Mouse (Mus musculus): ENCODE data around the gene Gal3st4.

The Gal3st4 gene

GRCm38 (mm10) chr5:138272409-138272923 is at the start of gene Gal3st4:
Gal3st4 (minus strand) TSS chr5:138272840.
- DNase-seq (ENCODE audit: extremely low spot score, low read depth, low spot score), result no peak

GRCm38 (mm10) chr5:138312795-138313194 is 40.2 kb upstream of the Gal3st4 start:
- DNase-seq (ENCODE audit: extremely low spot score, low read depth, low spot score), result no peak

- no peak for DNase-seq (ENCODE audit: extremely low spot score, low read depth, low spot score)
These were observed 27.0 kb upstream of the Gal3st4 start for GRCm38 (mm10) chr5:138299613-138300012.

GRCm38 (mm10) chr5:138294158-138294557 is 21.5 kb upstream of the Gal3st4 start:
- no peak for DNase-seq (ENCODE audit: extremely low spot score, low read depth, low spot score)

GRCm38 (mm10) chr5:138291638-138292037 is 19.0 kb upstream of the Gal3st4 start:
- no peak for DNase-seq (ENCODE audit: extremely low spot score, low read depth, low spot score)

GRCm38 (mm10) chr5:138287861-138288260 is 15.2 kb upstream of the Gal3st4 start:
- no peak for DNase-seq (ENCODE audit: extremely low spot score, low read depth, low spot score)

- no peak for DNase-seq (ENCODE audit: extremely low spot score, low read depth, low spot score)
These were observed 10.9 kb upstream of the Gal3st4 start for GRCm38 (mm10) chr5:138283540-138283939.

- no peak for DNase-seq (ENCODE audit: extremely low spot score, low read depth, low spot score)
These were observed 9.2 kb upstream of the Gal3st4 start for GRCm38 (mm10) chr5:138281798-138282197.

GRCm38 (mm10) chr5:138280829-138281228 is 8.2 kb upstream of the Gal3st4 start:
- DNase-seq (ENCODE audit: extremely low spot score, low read depth, low spot score), result no peak

GRCm38 (mm10) chr5:138280425-138280768 is 7.8 kb upstream of the Gal3st4 start:
- no peak for DNase-seq (ENCODE audit: extremely low spot score, low read depth, low spot score)

GRCm38 (mm10) chr5:138279585-138280424 is 7.2 kb upstream of the Gal3st4 start, which contains the start of the genes Gm43720, Gpc2 and Stag3:
Gm43720 (minus strand) TSS chr5:138279958.
Gpc2 (minus strand) TSS chr5:138280005.
Stag3 (plus strand) TSS chr5:138280240.
- DNase-seq (ENCODE audit: extremely low spot score, low read depth, low spot score), result peak; percentile 95

- no peak for DNase-seq (ENCODE audit: extremely low spot score, low read depth, low spot score)
These were observed 5.4 kb upstream of the Gal3st4 start for GRCm38 (mm10) chr5:138277994-138278393.

- no peak for DNase-seq (ENCODE audit: extremely low spot score, low read depth, low spot score)
These were observed 2.8 kb upstream of the Gal3st4 start for GRCm38 (mm10) chr5:138275216-138276050.

GRCm38 (mm10) chr5:138274186-138274585 is 1.5 kb upstream of the Gal3st4 start:
- DNase-seq (ENCODE audit: extremely low spot score, low read depth, low spot score), result no peak

GRCm38 (mm10) chr5:138271232-138271631 is 1.4 kb downstream of the Gal3st4 start:
- DNase-seq (ENCODE audit: extremely low spot score, low read depth, low spot score), result no peak

GRCm38 (mm10) chr5:138268980-138269379 is 3.7 kb downstream of the Gal3st4 start:
- DNase-seq (ENCODE audit: extremely low spot score, low read depth, low spot score), result no peak

GRCm38 (mm10) chr5:138267114-138267513 is 5.5 kb downstream of the Gal3st4 start:
- no peak for DNase-seq (ENCODE audit: extremely low spot score, low read depth, low spot score)

GRCm38 (mm10) chr5:138265712-138266111 is 6.9 kb downstream of the Gal3st4 start:
- no peak for DNase-seq (ENCODE audit: extremely low spot score, low read depth, low spot score)

- no peak for DNase-seq (ENCODE audit: extremely low spot score, low read depth, low spot score)
These were observed 8.4 kb downstream of the Gal3st4 start for GRCm38 (mm10) chr5:138264207-138264578.

GRCm38 (mm10) chr5:138263260-138264206 is 9.1 kb downstream of the Gal3st4 start, which contains the start of gene BC037034:
BC037034 (minus strand) TSS chr5:138264033.
- no peak for DNase-seq (ENCODE audit: extremely low spot score, low read depth, low spot score)
